16 mouse cellular contexts compared by ENCODE assay signal in genomic region chr3:116817231-116817630, GRCm38 (mm10).
"Had no signal": no experiment of that assay in that cellular context is flagged by ENCODE, and none has a peak within 500 bp of the region (broad histone marks: within the 10 kb centered on the region; RNA-seq: fewer than 3 reads in every experiment).

No protein-coding gene starts in this region.

- DNase-seq: retina, postnatal 1 day; right cerebral cortex, adult 18-20 months; right cerebral cortex, postnatal 14 days; right cerebral cortex, postnatal 25 days; right cerebral cortex, postnatal 4 days; spleen, adult 18-20 months; thymus, adult 18-20 months; thymus, adult 2 months; thymus, postnatal 14 days; thymus, postnatal 25 days; thymus, postnatal 36 days; thymus, postnatal 4 days had no signal

- H3K9me3 ChIP-seq: neural tube, embryonic 13.5 days; neural tube, embryonic 15.5 days; stomach, embryonic 15.5 days had no signal

- H3K36me3 ChIP-seq: neural tube, embryonic 13.5 days; neural tube, embryonic 15.5 days; stomach, embryonic 15.5 days had no signal

- H3K27ac ChIP-seq: neural tube, embryonic 13.5 days; neural tube, embryonic 15.5 days; stomach, embryonic 15.5 days; stomach, postnatal 0 days had no signal

- H3K9ac ChIP-seq: neural tube, embryonic 13.5 days; neural tube, embryonic 15.5 days; stomach, embryonic 15.5 days had no signal

- H3K27me3 ChIP-seq: neural tube, embryonic 13.5 days; neural tube, embryonic 15.5 days; stomach, embryonic 15.5 days had no signal

- H3K4me3 ChIP-seq: neural tube, embryonic 13.5 days; neural tube, embryonic 15.5 days; stomach, embryonic 15.5 days had no signal

- H3K4me1 ChIP-seq: neural tube, embryonic 13.5 days; neural tube, embryonic 15.5 days; stomach, embryonic 15.5 days had no signal

- H3K4me2 ChIP-seq: neural tube, embryonic 13.5 days; neural tube, embryonic 15.5 days; stomach, embryonic 15.5 days had no signal
